Mouse (Mus musculus): ENCODE results near the gene Pcyt1a.
A peak's percentile ranks its signal among the peaks of the same experiment; 100 is the strongest.

The Pcyt1a gene

GRCm38 (mm10) chr16:32509066-32509942 is 78.6 kb downstream of the Pcyt1a start:
- no peak for DNase-seq (ENCODE audit: low read depth, low spot score)

DNA sequence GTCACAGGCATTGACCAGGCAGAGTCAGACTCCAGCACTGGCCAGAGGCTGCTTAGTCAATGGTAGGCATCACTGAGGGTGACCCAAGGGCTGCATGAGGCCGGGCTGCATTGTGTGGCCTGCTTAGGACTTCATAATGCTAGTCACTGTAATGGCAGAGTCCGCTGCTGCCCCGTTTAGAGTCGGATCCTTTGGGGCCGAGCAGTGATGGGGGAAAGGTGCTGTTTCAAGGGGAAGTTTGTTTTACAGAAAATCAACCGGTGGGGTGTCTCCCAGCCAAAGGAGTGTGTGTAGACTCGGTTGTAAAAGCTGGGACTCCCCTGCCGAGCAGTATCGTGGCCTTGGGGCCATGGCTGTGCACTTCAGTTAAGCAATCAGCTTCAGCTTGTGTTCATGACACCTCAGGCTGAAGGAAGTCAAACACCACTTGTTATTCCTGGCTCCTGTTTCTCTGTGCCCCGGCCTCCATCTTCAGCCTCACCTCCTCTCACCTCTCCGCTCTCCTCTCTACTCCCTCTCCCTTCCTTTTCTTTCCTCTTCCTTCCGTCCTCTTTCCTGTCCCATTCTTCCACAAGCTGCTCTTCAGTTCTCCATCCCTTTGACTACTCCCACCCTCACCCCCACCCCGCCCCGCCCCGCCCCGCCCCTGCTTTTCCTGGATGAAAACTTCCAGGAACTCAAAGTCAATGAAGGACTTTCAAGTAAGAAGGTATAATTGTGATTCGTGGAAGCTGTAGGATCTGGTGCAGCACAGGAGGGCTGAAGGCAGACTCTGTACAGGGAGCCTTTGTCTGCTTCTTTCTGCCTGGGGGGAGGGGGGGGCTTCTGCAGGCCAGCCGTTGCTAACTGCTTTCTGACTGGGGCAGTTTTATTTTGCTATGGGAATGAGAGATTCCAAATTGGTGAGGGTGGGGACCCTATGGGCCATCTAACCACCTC is 79.9 kb downstream of the Pcyt1a start:
- peak; percentile 91 for DNase-seq (ENCODE audit: low read depth, low spot score)

DNA sequence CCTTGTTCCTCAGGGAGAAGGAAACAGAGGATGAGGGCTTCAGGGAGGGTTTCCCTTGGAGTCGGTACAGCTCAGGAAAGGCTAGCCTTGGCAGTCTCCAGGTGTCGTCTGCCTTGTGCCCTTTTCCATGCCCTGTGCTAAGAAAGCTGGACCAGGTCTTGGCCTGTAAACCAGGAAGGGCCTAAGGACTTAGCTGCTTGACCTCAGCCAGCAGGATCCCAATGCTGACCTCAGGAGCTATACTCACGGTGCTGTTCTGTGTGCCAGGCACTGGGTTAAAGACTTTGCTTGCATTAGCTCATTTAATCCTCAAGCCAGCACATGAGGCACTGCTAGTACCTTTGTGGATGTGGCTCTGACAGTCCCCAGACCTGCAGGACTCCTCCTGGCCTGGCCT is 80.6 kb downstream of the Pcyt1a start:
- DNase-seq (ENCODE audit: low read depth, low spot score): no peak

- DNase-seq (ENCODE audit: low read depth, low spot score): peak; percentile 36
These were observed 81.2 kb downstream of the Pcyt1a start for GRCm38 (mm10) chr16:32511827-32512490.

DNA sequence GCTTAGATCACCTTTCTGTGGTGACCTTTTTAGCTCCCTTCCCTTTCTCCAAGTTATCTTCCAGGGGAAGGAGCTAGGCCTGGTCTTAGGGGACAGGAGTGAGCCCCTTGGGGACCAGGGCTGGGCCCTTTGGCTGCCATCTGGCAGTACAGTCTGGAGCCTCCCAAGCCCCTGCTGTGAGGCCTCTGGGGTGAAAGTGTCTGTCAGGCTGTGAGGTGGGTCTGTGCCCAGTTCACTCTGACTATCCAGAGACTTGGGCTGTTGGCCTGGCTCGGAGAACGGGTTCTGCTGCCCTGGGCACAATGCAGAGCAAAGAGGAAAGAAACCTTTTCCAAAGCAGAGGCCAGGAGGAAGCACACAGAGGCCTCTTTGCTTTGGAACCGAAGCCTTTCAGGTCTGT is 82.2 kb downstream of the Pcyt1a start:
- no peak for DNase-seq (ENCODE audit: low read depth, low spot score)

GRCm38 (mm10) chr16:32513401-32513800 is 82.7 kb downstream of the Pcyt1a start:
- peak; percentile 76 for DNase-seq (ENCODE audit: low read depth, low spot score)

- no peak for DNase-seq (ENCODE audit: low read depth, low spot score)
These were observed 83.2 kb downstream of the Pcyt1a start for GRCm38 (mm10) chr16:32513948-32514347.

DNA sequence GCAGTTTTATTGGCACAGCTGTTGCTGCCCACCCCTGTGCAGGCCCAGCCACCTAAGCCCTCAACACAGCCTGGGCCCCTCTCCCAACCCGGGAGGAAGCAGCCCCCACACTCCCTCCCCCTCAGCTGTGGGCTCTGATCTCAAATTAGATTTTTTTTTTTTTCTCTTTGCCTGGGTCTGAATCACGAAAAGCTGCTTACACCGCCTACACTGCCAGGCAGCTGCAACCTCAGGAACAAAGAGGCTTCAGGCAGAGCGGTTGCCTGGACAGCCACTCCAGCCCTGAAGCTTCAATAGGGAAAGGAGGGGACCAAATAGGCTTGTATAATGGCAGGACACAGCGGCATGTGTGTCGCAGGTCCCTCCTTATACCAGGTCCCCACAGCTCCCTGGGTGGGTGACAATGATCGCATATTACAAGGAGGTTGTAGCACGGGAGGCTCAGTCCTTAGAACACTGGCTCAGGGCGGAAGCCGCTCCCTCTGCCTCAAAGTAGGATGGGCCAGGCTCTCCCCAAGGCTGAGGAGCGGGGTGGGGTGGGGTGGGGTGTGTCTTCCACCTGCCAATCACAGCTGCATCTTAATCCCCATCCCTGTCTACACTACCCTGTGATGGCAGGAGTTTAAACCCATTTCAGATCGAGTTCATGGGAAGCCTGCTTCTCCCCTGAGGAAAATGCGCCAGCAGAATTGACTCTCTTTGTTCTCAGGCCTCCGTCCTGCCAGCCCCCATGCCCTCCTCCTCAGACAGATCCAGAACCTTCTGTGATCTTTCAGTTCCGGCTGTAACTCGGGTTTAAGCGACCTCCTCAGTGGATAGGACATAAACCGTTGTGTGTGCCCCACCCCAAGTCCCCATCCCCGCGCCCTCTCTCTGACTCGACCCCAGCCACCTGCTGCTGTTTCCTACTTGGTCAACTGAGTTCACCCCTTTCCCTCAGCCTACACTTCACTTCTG is 85.6 kb downstream of the Pcyt1a start:
- DNase-seq (ENCODE audit: low read depth, low spot score): peak; percentile 92

DNA sequence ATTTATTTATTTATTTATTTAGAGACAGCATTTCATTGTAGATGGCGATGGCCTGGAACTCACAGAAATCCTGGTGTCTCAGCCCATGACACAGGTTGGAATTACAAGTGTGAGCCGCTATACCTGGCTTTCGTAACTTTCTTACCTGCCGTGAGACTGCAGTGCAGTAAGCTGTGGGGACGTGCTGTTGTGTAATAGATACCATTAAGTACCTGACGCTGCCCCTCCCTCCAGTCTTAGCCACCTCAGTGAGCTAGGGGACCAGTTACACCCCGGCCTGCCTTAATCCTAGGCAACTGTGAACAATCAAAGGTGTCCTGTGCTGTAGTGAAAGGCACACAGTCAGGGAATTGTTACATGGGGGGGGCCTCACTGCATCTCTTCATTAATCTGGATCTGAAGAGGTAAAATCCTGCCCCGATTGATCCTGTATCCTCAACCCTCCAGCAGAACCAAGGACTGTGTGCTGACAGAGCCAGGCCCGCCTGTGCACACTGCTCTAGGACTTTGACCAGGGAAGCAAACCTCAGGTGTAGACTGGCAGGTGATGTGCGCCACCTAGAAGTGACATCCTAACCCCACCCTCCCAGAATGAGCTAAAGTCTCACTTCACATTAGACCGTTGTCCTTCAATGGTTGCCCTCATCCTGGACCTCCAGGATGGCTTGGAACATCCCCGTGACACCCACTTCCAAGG is 87.2 kb downstream of the Pcyt1a start:
- DNase-seq (ENCODE audit: low read depth, low spot score): no peak

DNA sequence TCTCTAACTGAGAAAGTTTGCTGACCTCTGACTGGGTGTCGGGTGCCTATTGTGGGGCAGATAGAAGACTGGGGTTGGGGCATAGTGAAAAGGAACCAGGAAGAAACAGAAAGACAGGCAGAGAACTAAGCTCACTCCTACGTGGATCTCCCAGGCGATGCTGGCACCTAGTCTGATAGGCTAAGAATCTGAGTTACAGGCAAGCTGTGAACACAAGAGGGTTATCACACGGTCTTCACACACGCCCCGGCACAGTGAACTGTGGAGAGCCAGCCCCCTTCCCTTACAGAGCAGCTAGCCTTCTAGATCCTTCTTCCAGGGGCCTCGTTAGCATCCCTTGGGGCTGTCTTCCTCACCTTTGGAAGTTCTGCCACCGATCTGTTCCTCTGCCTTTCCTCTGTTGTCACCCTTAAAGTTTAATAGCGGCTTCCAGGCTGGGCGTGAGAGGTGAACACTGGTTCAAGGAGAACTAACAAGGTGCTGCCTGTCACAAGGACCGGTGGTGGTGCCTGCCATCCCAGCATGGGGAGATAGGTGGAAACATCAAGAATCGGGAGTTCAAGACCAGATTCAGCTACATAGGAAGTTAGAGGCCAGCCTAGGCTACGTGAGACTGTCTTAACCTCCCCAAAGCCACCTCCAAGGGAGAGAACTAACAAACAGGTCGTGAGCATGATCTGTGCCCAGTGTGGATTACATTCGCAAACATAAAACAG is 89.1 kb downstream of the Pcyt1a start:
- no peak for DNase-seq (ENCODE audit: low read depth, low spot score)

DNA sequence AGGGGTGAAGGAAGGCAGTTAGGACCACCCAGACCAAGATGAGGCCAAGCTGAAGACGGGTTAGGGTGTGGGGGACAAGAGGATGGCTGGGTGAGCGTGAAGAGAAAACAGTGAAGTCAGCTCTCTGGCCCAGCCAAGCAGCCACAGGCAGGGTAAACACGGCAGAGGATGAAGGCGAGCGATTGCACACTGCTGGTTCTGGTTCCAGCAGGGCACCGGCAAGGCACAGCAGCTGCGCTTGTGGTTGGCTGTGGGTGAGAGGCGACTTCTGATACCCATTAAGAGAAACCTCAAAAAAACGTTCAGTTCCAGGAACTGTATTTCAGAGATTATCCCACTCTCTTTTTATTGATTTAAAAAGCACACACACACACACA is 89.6 kb downstream of the Pcyt1a start:
- no peak for DNase-seq (ENCODE audit: low read depth, low spot score)

DNA sequence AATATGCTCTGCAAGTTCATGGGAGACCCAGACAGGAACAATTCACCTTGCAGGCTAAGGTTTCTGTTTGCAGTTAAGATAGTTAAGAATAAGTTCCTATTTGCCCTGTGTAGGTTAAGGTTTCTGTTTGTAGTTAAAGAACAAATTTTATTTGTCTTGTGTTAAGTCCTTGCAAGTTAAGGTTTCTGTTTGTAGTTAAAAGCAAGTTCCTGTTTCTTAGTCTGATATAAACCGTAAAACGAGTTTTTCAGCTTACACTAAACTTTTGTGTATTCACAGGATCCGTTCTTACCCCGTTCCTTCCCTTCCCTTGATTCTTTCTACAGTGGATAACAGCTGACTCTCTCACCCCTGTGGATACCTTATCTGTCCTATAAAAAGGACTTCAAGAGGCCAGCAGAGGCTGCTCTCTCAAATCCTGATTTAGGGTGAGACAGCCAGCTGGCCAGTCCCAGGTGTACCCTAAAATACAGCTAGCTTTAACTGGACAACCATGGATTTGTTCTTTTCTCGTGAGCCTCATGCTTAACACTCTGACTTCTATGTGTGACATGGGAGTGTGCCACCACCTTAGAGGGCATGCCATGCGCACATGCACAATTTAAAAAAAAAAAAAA is 92.0 kb downstream of the Pcyt1a start:
- DNase-seq (ENCODE audit: low read depth, low spot score): no peak

GRCm38 (mm10) chr16:32523462-32524243 is 92.9 kb downstream of the Pcyt1a start:
- DNase-seq (ENCODE audit: low read depth, low spot score): no peak

DNA sequence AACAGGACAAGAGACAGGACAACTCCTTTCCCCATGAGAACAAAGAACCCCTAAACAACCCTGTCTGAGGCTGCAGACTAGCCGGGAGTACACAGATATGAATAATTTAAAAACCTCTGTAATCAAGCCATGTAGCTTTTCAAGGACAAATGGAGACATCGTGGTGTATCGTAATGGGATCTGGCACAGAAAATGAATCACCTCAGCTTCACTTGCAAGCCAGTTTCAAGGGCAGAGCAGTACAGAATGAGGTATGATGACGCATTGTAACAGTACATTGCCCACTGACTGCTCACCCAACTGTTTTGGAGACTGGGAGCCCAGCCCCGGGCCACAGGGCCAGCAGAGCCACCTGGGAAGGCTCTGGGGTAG is 93.5 kb downstream of the Pcyt1a start:
- no peak for DNase-seq (ENCODE audit: low read depth, low spot score)

Measured in R1 (cell line).